Mouse (Mus musculus): ENCODE data around the gene Cnnm3. TPM values are rescaled to one million over a fixed set of nuclear protein-coding genes. Genes with fewer than 3 reads are reported as not detected.

Gene Cnnm3
- total RNA-seq, 1 experiment, result 28.6 TPM

GRCm38 (mm10) chr1:36523332-36524013, 11.8 kb downstream of the Cnnm3 start:
- no peak for DNase-seq (ENCODE audit: low read depth, low spot score)
- no peaks in the 10 kb centered on the region for H3K9me3 ChIP-seq (ENCODE audit: control insufficient read depth, insufficient read depth, low read depth, low read length)
- H3K4me3 ChIP-seq (ENCODE audit: insufficient read depth in 1 of 2, low read depth in 1 of 2, low read length in 2 of 2, poor library complexity in 1 of 2, severe bottlenecking in 1 of 2), result no peak overlapping the region
- H3K36me3 ChIP-seq (ENCODE audit: control insufficient read depth, insufficient read depth, low read length, poor library complexity, severe bottlenecking), result peaks cover 54% of the 10 kb centered on the region
- no peak for TF ChIP-seq CHD2 (IDR thresholded peaks at IDR 0.05; ENCODE audit: low read depth, low read length)
- in situ Hi-C loops (cut with MboI; ENCODE audit: low sequenced_read_pairs in 2 of 2, unreplicated experiment in 2 of 2), result no loop called here
- no peak overlapping the region for H3K9ac ChIP-seq (ENCODE audit: insufficient read depth, low read depth, low read length, poor library complexity, severe bottlenecking)
- H3K4me1 ChIP-seq (ENCODE audit: control insufficient read depth in 2 of 2, insufficient read depth in 2 of 2, low read length in 2 of 2, poor library complexity in 1 of 2), result peaks cover 0 to 11% of the 10 kb centered on the region in 2 experiments; a peak in 2 of 4 replicates
- no peak overlapping the region; the same call in 1 of the 2 replicates for H3K27ac ChIP-seq (ENCODE audit: insufficient read depth, low read depth, low read length, poor library complexity, severe bottlenecking)

GRCm38 (mm10) chr1:36524058-36524457, 12.4 kb downstream of the Cnnm3 start:
- H3K9ac ChIP-seq (ENCODE audit: insufficient read depth, low read depth, low read length, poor library complexity, severe bottlenecking), result no peak overlapping the region
- H3K4me3 ChIP-seq (ENCODE audit: insufficient read depth in 1 of 2, low read depth in 1 of 2, low read length in 2 of 2, poor library complexity in 1 of 2, severe bottlenecking in 1 of 2), result no peak overlapping the region
- H3K27ac ChIP-seq (ENCODE audit: insufficient read depth, low read depth, low read length, poor library complexity, severe bottlenecking), result no peak overlapping the region
- H3K9me3 ChIP-seq (ENCODE audit: control insufficient read depth, insufficient read depth, low read depth, low read length), result no peaks in the 10 kb centered on the region
- in situ Hi-C loops (cut with MboI; ENCODE audit: low sequenced_read_pairs in 2 of 2, unreplicated experiment in 2 of 2), result no loop called here
- DNase-seq (ENCODE audit: low read depth, low spot score), result no peak
- peaks cover 53% of the 10 kb centered on the region for H3K36me3 ChIP-seq (ENCODE audit: control insufficient read depth, insufficient read depth, low read length, poor library complexity, severe bottlenecking)
- TF ChIP-seq CHD2 (IDR thresholded peaks at IDR 0.05; ENCODE audit: low read depth, low read length) (no peak), MAFK (IDR thresholded peaks at IDR 0.05; ENCODE audit: insufficient read depth, low read depth, low read length) (no peak), ZC3H11A (IDR thresholded peaks at IDR 0.05; ENCODE audit: borderline replicate concordance, low read depth, low read length) (no peak), HCFC1 (IDR thresholded peaks at IDR 0.05; ENCODE audit: borderline replicate concordance, insufficient read depth, low read length) (no peak), ZNF384 (IDR thresholded peaks at IDR 0.05; ENCODE audit: low read depth, low read length) (no peak)
- peaks cover 0 to 6% of the 10 kb centered on the region in 2 experiments; a peak in 2 of 4 replicates for H3K4me1 ChIP-seq (ENCODE audit: control insufficient read depth in 2 of 2, insufficient read depth in 2 of 2, low read length in 2 of 2, poor library complexity in 1 of 2)

- no peak for TF ChIP-seq HCFC1 (IDR thresholded peaks at IDR 0.05; ENCODE audit: borderline replicate concordance, insufficient read depth, low read length)
- no peak for TF ChIP-seq ZC3H11A (IDR thresholded peaks at IDR 0.05; ENCODE audit: borderline replicate concordance, low read depth, low read length)
- TF ChIP-seq ZNF384 (IDR thresholded peaks at IDR 0.05; ENCODE audit: low read depth, low read length), result no peak
- TF ChIP-seq MAFK (IDR thresholded peaks at IDR 0.05; ENCODE audit: insufficient read depth, low read depth, low read length), result no peak
- TF ChIP-seq CHD2 (IDR thresholded peaks at IDR 0.05; ENCODE audit: low read depth, low read length), result no peak
- Histone ChIP-seq H3K27ac (ENCODE audit: insufficient read depth, low read depth, low read length, poor library complexity, severe bottlenecking) (no peak overlapping the region), H3K9ac (ENCODE audit: insufficient read depth, low read depth, low read length, poor library complexity, severe bottlenecking) (no peak overlapping the region), H3K4me1 (ENCODE audit: control insufficient read depth in 2 of 2, insufficient read depth in 2 of 2, low read length in 2 of 2, poor library complexity in 1 of 2) (peaks cover 0 to 2% of the 10 kb centered on the region in 2 experiments; a peak in 1 of 4 replicates), H3K9me3 (ENCODE audit: control insufficient read depth, insufficient read depth, low read depth, low read length) (no peaks in the 10 kb centered on the region), H3K4me3 (ENCODE audit: insufficient read depth in 1 of 2, low read depth in 1 of 2, low read length in 2 of 2, poor library complexity in 1 of 2, severe bottlenecking in 1 of 2) (no peak overlapping the region), H3K36me3 (ENCODE audit: control insufficient read depth, insufficient read depth, low read length, poor library complexity, severe bottlenecking) (peaks cover 38% of the 10 kb centered on the region)
- in situ Hi-C loops (cut with MboI; ENCODE audit: low sequenced_read_pairs in 2 of 2, unreplicated experiment in 2 of 2), result no loop called here
- no peak for DNase-seq (ENCODE audit: low read depth, low spot score)
Measured at GRCm38 (mm10) chr1:36525774-36526173, 14.1 kb downstream of the Cnnm3 start.

- H3K9ac ChIP-seq (ENCODE audit: insufficient read depth, low read depth, low read length, poor library complexity, severe bottlenecking), result no peak overlapping the region
- no peaks in the 10 kb centered on the region for H3K9me3 ChIP-seq (ENCODE audit: control insufficient read depth, insufficient read depth, low read depth, low read length)
- H3K36me3 ChIP-seq (ENCODE audit: control insufficient read depth, insufficient read depth, low read length, poor library complexity, severe bottlenecking), result peaks cover 29% of the 10 kb centered on the region
- H3K4me1 ChIP-seq (ENCODE audit: control insufficient read depth in 2 of 2, insufficient read depth in 2 of 2, low read length in 2 of 2, poor library complexity in 1 of 2), result peaks cover 2 to 4% of the 10 kb centered on the region in 2 experiments; a peak in 1 of 4 replicates
- no peak overlapping the region for H3K4me3 ChIP-seq (ENCODE audit: insufficient read depth in 1 of 2, low read depth in 1 of 2, low read length in 2 of 2, poor library complexity in 1 of 2, severe bottlenecking in 1 of 2)
- no peak for DNase-seq (ENCODE audit: low read depth, low spot score)
- TF ChIP-seq ZC3H11A (IDR thresholded peaks at IDR 0.05; ENCODE audit: borderline replicate concordance, low read depth, low read length), result no peak
- no peak for TF ChIP-seq ZNF384 (IDR thresholded peaks at IDR 0.05; ENCODE audit: low read depth, low read length)
- TF ChIP-seq HCFC1 (IDR thresholded peaks at IDR 0.05; ENCODE audit: borderline replicate concordance, insufficient read depth, low read length), result no peak
- TF ChIP-seq CHD2 (IDR thresholded peaks at IDR 0.05; ENCODE audit: low read depth, low read length), result no peak
- no peak for TF ChIP-seq MAFK (IDR thresholded peaks at IDR 0.05; ENCODE audit: insufficient read depth, low read depth, low read length)
- H3K27ac ChIP-seq (ENCODE audit: insufficient read depth, low read depth, low read length, poor library complexity, severe bottlenecking), result no peak overlapping the region
- in situ Hi-C loops (cut with MboI; ENCODE audit: low sequenced_read_pairs in 2 of 2, unreplicated experiment in 2 of 2), result no loop called here
Measured at GRCm38 (mm10) chr1:36526903-36527302, 15.2 kb downstream of the Cnnm3 start.
